Mouse (Mus musculus) kidney, embryonic 16.5 days (tissue): Measurements from ENCODE around the gene 4930432K21Rik. TPM values are rescaled to one million over a fixed set of nuclear protein-coding genes. Genes with fewer than 3 reads are reported as not detected.

Source experiments
- ATAC-seq: fragments of 200-750 bp; cut with Nextera tagmentation; 2 replicates; pipeline ENCODE4 v1.8.0; 2017; ENCODE audit warnings: moderate TSS enrichment; ENCODE audit not compliant: low FRiP score, low TSS enrichment
- H3K27ac ChIP-seq: fragments of 300-500 bp; sonication (generic); 2 replicates; pipeline ENCODE4 v1.5.1; 2014; ENCODE audit warnings: low read length
- H3K27me3 ChIP-seq: fragments of 300-500 bp; sonication (generic); 2 replicates; pipeline ENCODE4 v1.6.1; 2014; ENCODE audit warnings: low read length, control low read depth, mixed read lengths; ENCODE audit not compliant: insufficient read depth
- H3K36me3 ChIP-seq: fragments of 300-500 bp; sonication (generic); 2 replicates; pipeline ENCODE4 v1.6.1; 2014; ENCODE audit warnings: low read length, control low read depth, mixed read lengths; ENCODE audit not compliant: insufficient read depth
- H3K4me1 ChIP-seq: fragments of 300-500 bp; sonication (generic); 2 replicates; pipeline ENCODE4 v1.6.1; 2014; ENCODE audit warnings: low read length, control low read depth, mixed read lengths; ENCODE audit not compliant: insufficient read depth
- H3K4me2 ChIP-seq: fragments of 300-500 bp; sonication (generic); replicated peaks from 2 replicates; pipeline ENCODE4 v1.6.1; 2014; ENCODE audit warnings: low read depth, low read length
- H3K4me3 ChIP-seq: fragments of 300-500 bp; sonication (generic); 2 replicates; pipeline ENCODE4 v1.5.1; 2014; ENCODE audit warnings: mild to moderate bottlenecking, low read length
- H3K9ac ChIP-seq: fragments of 300-500 bp; sonication (generic); replicated peaks from 2 replicates; pipeline ENCODE4 v1.6.1; 2014; ENCODE audit warnings: low read length
- H3K9me3 ChIP-seq: fragments of 300-500 bp; sonication (generic); 2 replicates; pipeline ENCODE4 v1.6.1; 2016; ENCODE audit warnings: low read length, control low read depth
- WGBS: fragments of 180-500 bp; shearing (Covaris S2); extraction: QIAGEN DNeasy Blood & Tissue Kit; methylation state at CpG from one replicate; pipeline ENCODE4 v1.1.7; 2014; 5-methylcytosine and 5-hydroxymethylcytosine counted together
- polyA plus RNA-seq: library from polyadenylated mRNA; unstranded; fragments of >200 nt; fragmentation: Nextera tagmentation; extraction: Ambion mirVana; gene quantifications from 2 replicates; pipeline ENCODE4 v1.2.1, GENCODE M21; 2015

The 4930432K21Rik gene
- polyA plus RNA-seq, 1 experiment from 2014 or later, result 1.7 TPM

DNA sequence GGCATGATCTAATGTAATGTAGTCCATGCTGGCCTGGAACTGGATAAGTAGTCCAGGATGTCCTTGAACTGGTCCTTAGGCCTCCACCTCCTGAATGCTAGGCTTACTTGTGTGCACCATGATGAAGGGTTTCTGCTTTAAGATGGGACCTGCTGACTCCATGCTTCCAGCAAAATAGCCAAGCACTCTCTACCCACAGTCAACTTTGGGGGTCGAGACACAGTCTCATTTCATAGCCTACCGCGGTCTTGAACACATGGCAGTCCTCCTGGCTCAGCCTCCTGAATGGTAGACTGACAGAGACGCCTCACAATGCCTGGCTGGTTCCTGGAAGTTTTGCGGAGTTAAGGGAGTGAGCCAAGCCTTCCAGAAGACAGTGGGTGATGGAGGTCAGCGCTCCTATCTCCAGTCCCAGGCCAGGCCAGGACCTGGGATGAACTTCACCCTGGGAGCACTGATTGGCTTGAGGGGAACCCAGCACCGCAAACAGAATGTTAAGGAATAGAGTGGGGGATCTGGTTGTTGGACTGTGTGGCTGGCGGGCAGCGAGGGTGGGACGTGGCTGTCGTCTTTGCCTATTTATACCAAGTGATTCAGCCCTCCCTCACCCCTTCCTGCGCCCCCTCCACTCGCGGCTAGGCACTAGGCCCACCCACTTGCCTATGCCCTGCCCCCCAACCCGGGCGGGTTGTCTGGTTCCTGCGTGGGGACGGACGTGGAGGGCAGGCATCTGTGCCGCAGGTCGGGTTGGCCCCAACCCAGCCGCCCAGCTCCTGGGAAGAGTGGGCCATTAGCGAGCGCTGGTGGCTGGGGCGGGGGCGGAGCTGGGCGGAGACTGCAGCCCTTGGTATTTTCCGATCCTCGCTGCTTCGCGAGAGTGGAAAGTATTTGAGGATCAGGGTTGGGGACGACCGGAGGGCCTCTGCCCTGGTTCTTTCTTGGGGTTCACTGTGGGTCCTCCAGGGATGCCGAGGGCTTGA is 55.4 kb downstream of the 4930432K21Rik start:
- Histone ChIP-seq H3K4me3 (peak overlapping the region; percentile 75), H3K9ac (peak overlapping the region; percentile 92), H3K36me3 (peaks cover 10% of the 10 kb centered on the region; the same call in 1 of the 2 replicates), H3K9me3 (no peaks in the 10 kb centered on the region), H3K27me3 (no peaks in the 10 kb centered on the region), H3K27ac (peak overlapping the region; percentile 99), H3K4me2 (peak overlapping the region; percentile 78), H3K4me1 (peaks cover 69% of the 10 kb centered on the region)
- peak; percentile 40 for ATAC-seq
- WGBS, result 8% methylated on average over 34 of the region's 34 CpGs

DNA sequence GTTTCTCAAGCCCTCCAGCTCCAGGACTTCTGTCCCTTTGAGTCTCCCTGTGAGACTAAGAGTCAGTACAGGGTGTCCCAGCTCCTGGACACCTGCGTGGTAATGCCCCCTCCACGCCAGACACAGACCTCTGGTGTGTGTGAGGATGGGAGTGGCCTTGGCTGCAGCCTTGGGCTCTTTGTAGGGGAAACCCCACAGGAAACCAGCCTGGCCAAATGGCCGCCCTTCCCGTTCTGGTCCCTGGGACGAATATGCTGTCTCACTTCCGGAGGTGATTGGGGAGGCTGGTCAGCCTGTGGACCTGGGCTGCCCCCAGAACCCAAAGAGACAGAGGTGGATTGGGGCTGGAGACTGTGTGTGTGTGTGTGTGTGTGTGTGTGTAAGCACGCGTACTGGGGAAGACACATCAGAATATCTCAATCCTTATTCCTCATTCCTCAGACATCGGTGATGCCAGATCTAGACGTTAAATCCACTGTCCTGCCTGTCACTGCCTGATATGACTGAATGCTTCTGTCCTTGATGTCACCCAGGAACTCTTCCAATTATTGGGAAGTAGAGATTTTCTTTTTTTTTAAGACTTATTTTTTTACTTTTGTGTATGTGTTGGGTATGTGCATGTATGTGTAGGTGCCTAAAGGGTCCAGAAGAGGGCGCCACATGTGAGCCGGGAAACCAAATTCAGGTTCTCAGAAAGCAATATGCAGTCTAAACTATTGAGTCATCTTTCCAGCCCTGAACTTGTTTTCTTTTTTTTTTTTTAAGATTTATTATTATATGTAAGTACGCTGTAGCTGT is 56.3 kb downstream of the 4930432K21Rik start:
- Histone ChIP-seq H3K27me3 (no peaks in the 10 kb centered on the region), H3K9me3 (no peaks in the 10 kb centered on the region), H3K27ac (peak overlapping the region; percentile 99), H3K4me1 (peaks cover 69% of the 10 kb centered on the region), H3K4me3 (peak overlapping the region; percentile 75), H3K9ac (peak overlapping the region; percentile 92), H3K4me2 (peak overlapping the region; percentile 78), H3K36me3 (peaks cover 11% of the 10 kb centered on the region; the same call in 1 of the 2 replicates)
- ATAC-seq, result peak; percentile 20
- 43% methylated on average over 13 of the region's 13 CpGs for WGBS

GRCm38 (mm10) chr8:84205073-84205472 is 57.2 kb downstream of the 4930432K21Rik start:
- H3K9me3 ChIP-seq, result no peaks in the 10 kb centered on the region
- H3K27me3 ChIP-seq, result no peaks in the 10 kb centered on the region
- no peak overlapping the region for H3K4me3 ChIP-seq
- no peak overlapping the region for H3K4me2 ChIP-seq
- peaks cover 69% of the 10 kb centered on the region for H3K4me1 ChIP-seq
- H3K9ac ChIP-seq, result no peak overlapping the region
- 91% methylated on average over 5 of the region's 5 CpGs for WGBS
- H3K36me3 ChIP-seq, result peaks cover 19% of the 10 kb centered on the region
- H3K27ac ChIP-seq, result no peak overlapping the region
- ATAC-seq, result no peak

- Histone ChIP-seq H3K9me3 (no peaks in the 10 kb centered on the region), H3K27me3 (no peaks in the 10 kb centered on the region), H3K36me3 (peaks cover 30% of the 10 kb centered on the region), H3K9ac (no peak overlapping the region), H3K4me2 (no peak overlapping the region), H3K4me3 (no peak overlapping the region), H3K4me1 (peaks cover 58% of the 10 kb centered on the region), H3K27ac (no peak overlapping the region)
- WGBS, result 85% methylated on average over 3 of the region's 3 CpGs
- no peak for ATAC-seq
Observed at GRCm38 (mm10) chr8:84206666-84207065, 58.8 kb downstream of the 4930432K21Rik start.

GRCm38 (mm10) chr8:84207811-84208210 is 60.0 kb downstream of the 4930432K21Rik start:
- Histone ChIP-seq H3K4me1 (peaks cover 46% of the 10 kb centered on the region), H3K9me3 (no peaks in the 10 kb centered on the region), H3K27me3 (no peaks in the 10 kb centered on the region), H3K4me3 (no peak overlapping the region), H3K9ac (peak overlapping the region; percentile 62), H3K27ac (peak overlapping the region; percentile 95), H3K4me2 (peak overlapping the region; percentile 11), H3K36me3 (peaks cover 40% of the 10 kb centered on the region)
- peak; percentile 22; the same call in 1 of the 2 replicates for ATAC-seq
- WGBS, result 44% methylated on average over 7 of the region's 7 CpGs

DNA sequence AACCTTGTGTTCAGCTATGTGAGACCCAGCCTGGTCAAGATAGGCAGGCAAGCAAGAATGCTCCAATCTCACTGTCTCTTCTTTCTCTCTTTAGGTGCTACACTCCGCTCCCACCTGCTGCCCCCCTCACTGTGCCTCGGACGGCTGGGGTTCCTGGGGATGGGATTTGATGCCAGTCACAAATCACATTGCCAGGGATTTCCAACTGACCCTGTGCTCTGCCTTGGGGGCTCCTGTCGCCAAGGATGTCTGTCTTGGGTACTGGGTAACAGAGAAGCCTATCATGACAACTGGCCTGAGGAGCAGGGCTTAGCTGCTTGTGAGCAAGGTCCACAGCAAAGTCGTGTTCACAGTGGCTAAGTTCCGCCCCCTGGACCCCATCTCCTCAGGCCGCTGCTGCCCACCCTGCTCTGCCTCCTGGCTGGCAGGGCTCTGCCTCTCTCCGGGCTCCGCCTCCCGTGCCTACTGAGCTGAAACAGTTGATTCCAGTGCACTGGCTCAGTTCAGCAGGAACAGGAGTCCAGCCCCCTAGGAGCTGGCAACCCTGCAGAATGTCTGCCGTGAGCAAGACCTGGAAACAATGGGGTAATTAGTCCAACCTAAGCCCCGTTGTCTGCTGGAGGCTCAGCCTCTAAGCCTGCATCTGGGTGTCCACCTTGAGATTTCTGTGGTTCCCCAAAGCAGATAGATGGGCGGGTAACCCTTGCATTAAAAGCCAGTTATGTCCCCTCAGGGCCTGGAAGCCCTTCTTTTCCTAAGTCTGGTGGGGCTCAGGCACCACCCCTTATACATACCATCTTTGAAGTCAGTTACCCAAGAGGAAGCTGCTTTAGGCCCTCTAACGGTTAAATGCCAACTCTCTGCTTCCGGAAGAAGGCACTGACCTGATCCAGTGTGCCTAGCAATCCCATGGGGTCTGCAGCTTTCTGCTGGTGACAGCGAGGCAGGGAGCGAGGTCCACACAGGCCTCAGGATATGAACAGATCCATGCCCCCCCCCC is 60.9 kb downstream of the 4930432K21Rik start:
- H3K36me3 ChIP-seq, result peaks cover 48% of the 10 kb centered on the region
- H3K9me3 ChIP-seq, result no peaks in the 10 kb centered on the region
- peak overlapping the region; percentile 62 for H3K9ac ChIP-seq
- no peaks in the 10 kb centered on the region for H3K27me3 ChIP-seq
- H3K4me2 ChIP-seq, result peak overlapping the region; percentile 11; the same call in 1 of the 2 replicates
- H3K4me1 ChIP-seq, result peaks cover 39% of the 10 kb centered on the region
- H3K27ac ChIP-seq, result peak overlapping the region; percentile 95
- WGBS, result 40% methylated on average over 16 of the region's 17 CpGs
- ATAC-seq, result peak; percentile 79
- H3K4me3 ChIP-seq, result no peak overlapping the region

DNA sequence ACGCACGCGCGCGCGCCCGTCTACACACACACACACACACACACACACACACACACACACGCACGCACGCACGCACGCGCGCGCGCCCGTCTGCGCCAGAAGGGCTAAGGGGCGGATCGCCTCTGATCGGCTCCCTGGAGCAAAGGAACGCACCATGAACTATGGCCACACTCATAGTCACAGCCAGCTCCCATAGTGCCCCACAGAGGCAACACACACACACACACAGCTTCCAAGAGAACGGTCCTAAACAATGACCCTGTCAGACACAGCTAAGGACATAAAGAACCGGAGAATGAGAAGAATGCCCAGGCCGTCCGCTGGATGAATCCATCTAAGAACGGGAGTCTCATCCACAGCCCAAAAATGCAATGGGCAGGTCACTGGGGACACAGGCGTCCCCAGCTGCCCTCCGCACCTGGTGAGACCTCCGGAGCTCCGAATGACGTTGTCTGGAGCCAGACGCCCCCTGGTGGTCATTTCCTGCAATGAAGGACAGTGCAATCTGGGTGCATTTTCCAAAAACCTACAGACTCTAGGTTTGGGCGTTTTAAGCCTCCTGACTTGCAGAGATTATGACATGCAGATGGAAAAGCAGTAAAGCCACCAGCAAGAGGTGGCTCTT is 62.5 kb downstream of the 4930432K21Rik start:
- no peak overlapping the region for H3K27ac ChIP-seq
- peaks cover 35% of the 10 kb centered on the region for H3K4me1 ChIP-seq
- no peak overlapping the region for H3K4me3 ChIP-seq
- no peak for ATAC-seq
- no peak overlapping the region for H3K4me2 ChIP-seq
- 60% methylated on average over 31 of the region's 34 CpGs for WGBS
- no peaks in the 10 kb centered on the region for H3K27me3 ChIP-seq
- no peaks in the 10 kb centered on the region for H3K9me3 ChIP-seq
- H3K9ac ChIP-seq, result no peak overlapping the region
- peaks cover 62% of the 10 kb centered on the region for H3K36me3 ChIP-seq

DNA sequence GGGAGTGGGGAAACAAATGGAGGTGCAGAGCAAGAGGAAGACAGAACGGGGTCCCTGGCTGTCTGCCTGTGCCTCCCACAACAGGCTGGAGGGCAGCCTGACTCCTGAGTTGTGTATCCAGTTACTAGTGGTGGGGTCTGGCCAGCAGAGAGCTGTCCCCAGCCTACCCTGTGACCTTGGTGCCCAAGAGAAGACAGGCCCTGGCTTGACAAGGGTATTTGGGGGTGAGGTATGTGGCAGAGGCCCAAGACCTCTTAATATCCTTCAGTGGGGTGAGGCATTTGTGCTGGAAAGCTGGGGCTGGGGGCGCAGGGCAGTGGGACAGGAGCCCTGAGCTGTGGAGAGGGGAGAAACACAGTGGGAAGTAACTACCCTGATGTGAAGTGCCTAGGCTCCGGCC is 63.4 kb downstream of the 4930432K21Rik start:
- Histone ChIP-seq H3K27me3 (no peaks in the 10 kb centered on the region), H3K4me2 (no peak overlapping the region), H3K4me1 (peaks cover 35% of the 10 kb centered on the region), H3K27ac (no peak overlapping the region), H3K9ac (no peak overlapping the region), H3K4me3 (no peak overlapping the region), H3K9me3 (no peaks in the 10 kb centered on the region), H3K36me3 (peaks cover 65% of the 10 kb centered on the region)
- no peak for ATAC-seq
- WGBS, result 90% methylated on average over 3 of the region's 3 CpGs
